Mouse (Mus musculus): ENCODE results near the gene Olfr809. TPM values are rescaled to one million over a fixed set of nuclear protein-coding genes. Genes with fewer than 3 reads are reported as not detected.

Gene Olfr809
- not detected for polyA plus RNA-seq (2017; shearing (Covaris generic))

DNA sequence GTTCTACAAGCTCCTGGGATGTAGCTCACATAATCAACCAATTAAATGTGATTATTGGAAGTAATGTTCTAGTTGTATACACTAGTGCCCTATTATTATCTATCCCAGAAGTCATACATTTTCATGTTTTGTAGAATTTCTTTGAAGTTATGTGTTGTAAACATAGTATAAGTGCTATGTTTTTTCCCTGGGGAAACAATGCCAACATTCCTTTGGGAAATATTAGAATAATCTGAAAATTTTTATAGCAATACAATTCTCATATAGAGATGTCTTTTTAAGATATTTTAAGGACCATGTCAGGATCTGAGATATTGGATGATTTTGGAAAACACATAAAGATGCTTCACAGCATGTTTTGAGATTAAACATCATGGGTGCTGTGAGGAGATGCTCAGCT, at the start of gene Olfr809:
TSS of gene Olfr809 (plus strand) at position 301 of the 400 bp plus-strand sequence.
- no peak for ATAC-seq

DNA sequence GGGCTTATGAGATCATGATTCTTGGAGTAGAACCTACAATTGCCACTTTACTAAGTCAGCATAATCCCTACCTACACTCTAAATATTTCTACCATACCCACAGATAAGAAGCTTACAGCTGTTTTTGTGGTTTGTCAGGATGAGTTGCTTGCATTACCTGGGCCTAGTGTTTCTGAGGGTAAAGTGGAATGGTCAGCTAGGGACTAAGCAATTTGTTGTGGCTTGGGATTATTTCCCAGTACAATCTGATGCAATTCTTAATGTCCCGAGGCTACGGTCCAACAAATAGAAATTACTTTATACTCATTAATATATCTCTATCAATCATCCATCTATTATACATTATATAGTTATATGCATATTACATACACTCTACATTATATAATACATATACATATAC, 45.2 kb upstream of the Olfr809 start, which contains the start of gene Olfr805:
TSS of gene Olfr805 (minus strand) at position 101 of the 400 bp plus-strand sequence.
- ATAC-seq: no peak

DNA sequence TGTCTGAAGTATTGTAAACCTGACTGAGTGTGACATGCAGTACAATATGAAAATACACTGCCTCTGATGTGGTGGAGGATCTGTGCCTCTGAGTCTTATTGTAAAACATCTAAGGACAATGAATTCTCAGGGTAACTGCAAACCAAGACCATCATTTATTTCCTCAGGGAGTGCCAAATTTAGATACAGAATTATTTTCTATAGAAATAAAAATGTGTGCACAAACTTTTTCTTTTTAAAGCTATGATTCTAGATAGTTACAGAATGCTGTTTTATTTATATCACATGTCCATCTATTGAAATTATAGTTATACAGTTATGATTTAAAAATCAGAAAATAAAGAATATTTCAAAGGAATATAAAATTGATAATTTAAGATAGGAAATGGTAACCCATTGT, 32.6 kb upstream of the Olfr809 start, which contains the start of gene Olfr806:
TSS of gene Olfr806 (minus strand) at position 101 of the 400 bp plus-strand sequence.
- ATAC-seq: no peak

DNA sequence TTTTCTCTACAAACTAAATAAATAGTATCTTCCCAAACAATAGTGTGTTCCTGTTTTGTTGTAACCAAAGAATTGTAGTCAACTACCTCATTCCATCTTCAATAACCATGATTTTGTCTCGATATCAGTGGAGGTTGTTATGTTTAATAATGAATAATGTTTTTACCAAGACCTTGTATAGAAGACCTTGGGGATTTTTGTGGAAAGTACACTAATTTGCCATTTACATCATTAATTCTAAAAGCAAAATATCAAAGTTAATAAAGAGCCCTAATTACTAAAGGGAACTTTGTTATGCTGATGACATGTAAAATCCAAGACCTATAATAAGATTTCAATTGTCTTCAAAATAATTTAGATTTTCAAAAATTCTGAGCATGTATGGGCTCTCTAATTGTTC, 16.7 kb upstream of the Olfr809 start, which contains the start of gene Olfr807:
TSS of gene Olfr807 (minus strand) at position 101 of the 400 bp plus-strand sequence.
- ATAC-seq: no peak

DNA sequence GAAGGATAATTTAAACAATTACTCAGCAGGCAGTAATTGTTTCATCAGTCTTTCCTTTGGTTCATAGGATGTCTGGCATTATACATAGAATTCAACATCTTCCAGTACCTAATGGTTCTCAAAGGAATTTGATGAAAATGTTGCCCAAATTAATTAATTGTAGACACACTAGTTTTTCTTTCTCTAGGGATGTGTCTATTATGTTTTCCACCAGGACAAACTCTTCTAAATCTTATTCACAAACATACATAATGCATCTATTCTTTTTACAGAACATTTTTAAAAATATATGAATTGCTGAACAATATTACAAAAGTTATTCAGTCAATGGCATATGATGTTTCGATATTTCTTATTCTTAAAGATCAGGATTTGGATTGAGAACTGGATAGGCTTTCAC, 9.3 kb upstream of the Olfr809 start, which contains the start of gene Olfr808:
TSS of gene Olfr808 (plus strand) at position 301 of the 400 bp plus-strand sequence.
- no peak for ATAC-seq

DNA sequence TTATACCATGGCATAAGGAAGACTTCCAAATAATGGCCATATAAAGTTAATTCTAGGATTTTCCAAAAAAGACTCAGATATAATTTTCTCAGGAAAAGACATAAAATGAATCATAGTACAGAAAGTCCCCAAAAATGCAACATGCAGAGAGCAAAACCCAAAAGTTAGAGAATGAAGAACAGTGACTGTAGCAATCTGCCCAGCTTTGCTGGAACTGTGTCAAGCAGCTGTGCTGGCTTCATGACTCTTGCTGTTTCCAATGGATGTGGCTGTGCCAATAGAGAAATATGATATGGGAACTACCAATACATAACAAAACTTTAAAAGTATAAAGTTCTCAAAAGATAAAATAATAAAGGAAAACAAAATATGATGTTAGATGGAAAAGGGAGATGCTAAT, 3.7 kb downstream of the Olfr809 start:
- ATAC-seq: no peak

DNA sequence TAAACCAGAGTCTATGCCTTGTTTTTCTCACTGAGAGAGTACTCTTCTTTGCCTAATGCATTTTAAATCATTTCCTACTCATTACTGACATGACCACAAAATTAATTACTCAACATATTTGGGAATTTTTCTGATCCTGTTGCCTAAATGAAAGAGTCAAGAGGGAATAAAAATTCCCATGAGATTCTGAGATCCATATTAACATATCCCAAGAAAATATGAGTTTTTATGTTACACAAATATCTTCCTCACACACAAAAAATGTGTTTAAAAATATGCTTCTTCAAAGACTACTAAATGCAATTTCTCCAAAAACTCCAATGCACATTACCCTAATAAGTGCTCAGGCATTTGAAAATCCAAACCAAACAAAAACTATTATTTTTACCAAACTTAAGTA, 20.4 kb downstream of the Olfr809 start, which contains the start of gene Olfr810:
TSS of gene Olfr810 (minus strand) at position 101 of the 400 bp plus-strand sequence.
- ATAC-seq: no peak

DNA sequence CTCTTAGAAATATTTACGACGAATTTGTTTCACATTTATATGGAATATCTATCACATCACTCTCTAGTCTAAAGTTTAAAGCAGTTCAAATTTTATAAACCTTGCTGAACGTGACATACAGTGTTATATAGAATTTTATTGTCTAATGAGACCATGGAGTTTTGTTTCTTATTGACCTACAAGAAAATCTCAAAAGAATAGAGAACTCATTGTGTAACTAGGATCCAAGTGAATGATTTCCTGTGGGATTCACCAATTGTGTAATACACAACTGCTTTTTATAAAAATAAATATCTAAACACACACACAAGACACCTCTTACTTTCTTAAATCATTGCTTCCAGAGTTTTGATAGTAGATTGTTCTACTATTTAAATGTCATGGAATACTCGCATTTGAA, 29.9 kb downstream of the Olfr809 start, which contains the start of gene Olfr811:
TSS of gene Olfr811 (minus strand) at position 101 of the 400 bp plus-strand sequence.
- no peak for ATAC-seq

Other genes with a start within 250 kb of the Olfr809 start
- gene Olfr792, start 235.5 kb upstream of the Olfr809 start, polyA plus RNA-seq (2017; shearing (Covaris generic)): not detected
- not detected for gene Olfr794, start 207.0 kb upstream of the Olfr809 start, polyA plus RNA-seq (2017; shearing (Covaris generic))
- gene Olfr796, start 162.1 kb upstream of the Olfr809 start, polyA plus RNA-seq (2017; shearing (Covaris generic)): not detected
- gene Olfr798, start 146.7 kb upstream of the Olfr809 start, polyA plus RNA-seq (2017; shearing (Covaris generic)): under 1 TPM in 1 of 2 experiments, not detected in 1; 0.61 TPM
- gene Olfr799, start 137.2 kb upstream of the Olfr809 start, polyA plus RNA-seq (2017; shearing (Covaris generic)): not detected
- gene Olfr800, start 116.9 kb upstream of the Olfr809 start, polyA plus RNA-seq (2017; shearing (Covaris generic)): not detected
- not detected for gene Olfr801, start 100.8 kb upstream of the Olfr809 start, polyA plus RNA-seq (2017; shearing (Covaris generic))
- not detected for gene Olfr802, start 86.5 kb upstream of the Olfr809 start, polyA plus RNA-seq (2017; shearing (Covaris generic))
- not detected for gene Olfr803, start 80.4 kb upstream of the Olfr809 start, polyA plus RNA-seq (2017; shearing (Covaris generic))
- gene Olfr804, start 71.4 kb upstream of the Olfr809 start, polyA plus RNA-seq (2017; shearing (Covaris generic)): not detected
- under 1 TPM in 1 of 2 experiments, not detected in 1; 0.24 TPM for gene Olfr805, start 45.3 kb upstream of the Olfr809 start, polyA plus RNA-seq (2017; shearing (Covaris generic))
- gene Olfr806, start 32.7 kb upstream of the Olfr809 start, polyA plus RNA-seq (2017; shearing (Covaris generic)): not detected
- not detected for gene Olfr807, start 16.8 kb upstream of the Olfr809 start, polyA plus RNA-seq (2017; shearing (Covaris generic))
- gene Olfr808, start 9.2 kb upstream of the Olfr809 start, polyA plus RNA-seq (2017; shearing (Covaris generic)): not detected
- gene Olfr810, start 20.3 kb downstream of the Olfr809 start, polyA plus RNA-seq (2017; shearing (Covaris generic)): not detected
- gene Olfr811, start 29.8 kb downstream of the Olfr809 start, polyA plus RNA-seq (2017; shearing (Covaris generic)): not detected
- not detected for gene Olfr812, start 71.5 kb downstream of the Olfr809 start, polyA plus RNA-seq (2017; shearing (Covaris generic))
- not detected for gene Olfr813, start 80.7 kb downstream of the Olfr809 start, polyA plus RNA-seq (2017; shearing (Covaris generic))
- gene Olfr814, start 105.2 kb downstream of the Olfr809 start, polyA plus RNA-seq (2017; shearing (Covaris generic)): under 1 TPM in 1 of 2 experiments, not detected in 1; 0.15 TPM
- gene Olfr815, start 131.2 kb downstream of the Olfr809 start, polyA plus RNA-seq (2017; shearing (Covaris generic)): not detected
- gene Olfr816, start 141.0 kb downstream of the Olfr809 start, polyA plus RNA-seq (2017; shearing (Covaris generic)): under 1 TPM in 1 of 2 experiments, not detected in 1; 0.25 TPM
- not detected for gene Olfr818, start 174.5 kb downstream of the Olfr809 start, polyA plus RNA-seq (2017; shearing (Covaris generic))
- gene Olfr819, start 192.6 kb downstream of the Olfr809 start, polyA plus RNA-seq (2017; shearing (Covaris generic)): not detected
- not detected for gene Olfr247, start 201.5 kb downstream of the Olfr809 start, polyA plus RNA-seq (2017; shearing (Covaris generic))
- gene Gm10310, start 210.4 kb downstream of the Olfr809 start, polyA plus RNA-seq (2017; shearing (Covaris generic)): not detected
- not detected for gene Olfr820, start 238.0 kb downstream of the Olfr809 start, polyA plus RNA-seq (2017; shearing (Covaris generic))

Measured in activated CD4-positive, CD25-positive, alpha-beta regulatory T cell, adult 4 months (primary cell).